Mouse (Mus musculus): ENCODE results near the gene Blcap. TPM values are rescaled to one million over a fixed set of nuclear protein-coding genes. Genes with fewer than 3 reads are reported as not detected.
A peak's percentile ranks its signal among the peaks of the same experiment; 100 is the strongest.
"Not testable (repeated sequence)": the region's sequence is repeated elsewhere in the genome, so short reads cannot be mapped to it uniquely, and the experiment has no call there.

Blcap gene
- 61.5 and 82.8 TPM in 2 replicates for total RNA-seq (2021)
- long read RNA-seq, transcript Blcap-202 (2 exons, 2,056 nt), result major isoform, 72 of 92 reads
- long read RNA-seq, partial matches to known transcripts, result 0 of 92 reads
- long read RNA-seq, other reads (novel, unspliced or antisense), result 17 of 92 reads

DNA sequence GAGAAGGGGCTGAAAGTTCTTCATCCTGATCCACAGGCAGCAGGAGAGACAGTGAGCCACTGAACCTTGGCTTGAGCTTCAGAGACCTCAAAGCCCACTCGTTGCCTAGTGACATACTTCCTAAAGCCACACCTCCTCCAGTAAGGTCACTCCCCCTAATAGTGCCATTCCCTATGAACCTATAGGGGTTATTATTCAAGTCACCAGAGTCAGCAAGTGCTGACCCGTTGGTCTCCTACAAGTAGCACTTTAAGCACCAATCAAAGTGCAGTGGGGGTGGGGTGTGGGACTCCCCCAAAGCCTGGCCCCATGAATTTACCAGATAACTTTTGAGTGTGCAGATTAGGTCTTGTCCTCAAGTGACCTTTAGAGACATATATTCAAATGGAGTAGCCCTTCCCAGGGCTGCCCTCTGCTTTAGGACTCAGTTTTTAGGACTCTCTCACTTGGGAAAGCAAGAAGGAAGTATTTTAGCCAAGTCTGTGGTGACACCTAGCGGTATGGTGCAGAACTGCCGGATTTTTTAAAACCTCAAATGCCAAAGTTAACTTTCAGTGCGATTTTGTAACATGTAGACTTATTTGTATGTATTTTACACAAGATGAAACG lies at the start of gene Blcap:
Blcap (minus strand) TSS at position 51 of the 609 bp plus-strand sequence.
- peak; percentile 34 for DNase-seq

DNA sequence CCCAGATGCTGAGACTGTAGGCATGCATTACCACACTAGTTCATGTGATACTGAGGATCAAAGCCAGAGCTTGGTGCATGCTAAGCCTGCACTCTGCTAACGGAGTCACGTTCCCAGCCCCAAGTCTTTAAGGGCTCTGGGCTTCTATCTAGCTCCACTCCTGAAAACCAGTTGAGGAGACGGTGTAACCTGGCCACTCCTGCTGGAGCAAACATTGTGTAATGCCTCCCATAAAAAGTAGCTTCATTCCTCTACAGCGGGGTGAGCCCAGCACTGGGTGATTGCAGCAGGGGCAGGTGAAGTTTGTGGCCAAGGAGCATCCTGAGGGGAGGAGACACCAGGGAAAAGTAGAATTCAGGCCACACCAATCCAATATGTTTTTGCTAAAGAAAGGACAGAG lies 47.3 kb upstream of the Blcap start:
- DNase-seq, result no peak

DNA sequence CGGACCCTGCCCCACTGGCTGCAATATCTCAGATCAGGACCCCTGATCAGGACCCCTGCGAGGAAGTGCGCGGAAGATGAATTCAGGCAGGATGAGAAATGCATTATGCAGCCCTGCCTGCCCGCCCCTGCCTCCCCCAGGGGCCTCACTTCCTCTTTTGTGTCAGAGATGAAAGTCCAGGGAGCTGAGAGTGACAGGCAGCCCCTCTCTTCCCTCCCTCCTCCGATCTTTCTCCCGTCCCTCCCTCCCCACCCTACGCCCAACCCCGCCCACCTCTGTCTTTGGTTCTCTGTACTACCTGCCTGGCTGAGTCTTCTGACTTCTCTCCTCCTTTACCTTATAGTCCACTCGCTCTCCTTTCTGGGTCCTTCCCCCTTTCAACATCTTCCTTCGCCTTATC lies 42.9 kb upstream of the Blcap start:
- no peak for DNase-seq

DNA sequence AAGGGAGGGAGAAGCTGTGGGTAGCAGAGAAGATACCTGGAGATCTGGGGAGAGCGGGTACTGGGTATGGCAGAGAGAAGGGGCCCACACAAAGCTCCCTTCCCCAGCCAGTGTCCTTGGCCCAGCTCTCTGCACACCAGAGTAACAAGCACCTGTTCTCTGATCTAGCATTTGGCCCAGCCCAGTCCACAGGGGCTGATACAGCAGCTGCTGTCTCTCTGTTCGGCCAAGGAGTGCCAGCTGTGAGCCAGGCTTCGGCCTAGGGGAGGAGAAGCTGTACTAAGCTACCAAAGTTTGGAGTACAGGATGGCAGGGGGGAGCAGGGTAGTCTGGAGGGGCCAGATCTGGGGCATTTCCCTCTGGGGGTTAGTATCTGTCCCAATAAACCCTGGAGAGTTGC lies 40.7 kb upstream of the Blcap start:
- no peak for DNase-seq

DNA sequence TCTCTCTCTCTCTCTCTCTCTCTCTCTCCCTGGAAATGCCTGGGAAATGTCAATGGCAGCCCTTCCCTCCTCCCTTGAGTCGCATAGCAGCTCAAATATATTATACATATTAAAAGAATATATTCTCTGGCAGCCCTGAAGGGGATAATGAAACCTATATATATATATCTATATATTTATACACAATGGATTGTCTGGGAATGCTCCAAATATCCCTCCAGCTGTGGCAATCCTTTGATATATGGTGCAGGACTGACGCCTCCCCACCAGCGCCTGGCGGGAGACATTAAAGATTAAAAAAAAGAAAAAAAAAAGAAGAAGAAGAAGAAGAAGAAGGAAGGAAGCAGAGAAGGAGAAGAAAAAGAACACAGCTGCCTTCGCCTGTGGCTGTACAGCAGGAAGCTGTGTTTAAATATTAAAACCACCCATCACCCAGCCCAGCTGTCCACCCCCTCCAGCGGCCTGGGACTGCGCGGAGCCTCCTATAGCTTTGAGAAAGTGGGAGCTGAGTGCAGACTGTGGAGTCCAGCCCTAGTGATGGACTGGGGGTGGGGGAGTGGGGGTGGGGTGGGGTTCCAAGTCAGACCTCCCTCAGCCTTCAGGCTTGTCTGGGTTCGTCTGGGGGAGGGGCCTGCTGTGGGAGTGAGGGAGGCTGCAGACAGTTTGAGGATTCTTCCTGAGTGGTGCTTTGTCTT lies 36.6 kb upstream of the Blcap start:
- no peak for DNase-seq

DNA sequence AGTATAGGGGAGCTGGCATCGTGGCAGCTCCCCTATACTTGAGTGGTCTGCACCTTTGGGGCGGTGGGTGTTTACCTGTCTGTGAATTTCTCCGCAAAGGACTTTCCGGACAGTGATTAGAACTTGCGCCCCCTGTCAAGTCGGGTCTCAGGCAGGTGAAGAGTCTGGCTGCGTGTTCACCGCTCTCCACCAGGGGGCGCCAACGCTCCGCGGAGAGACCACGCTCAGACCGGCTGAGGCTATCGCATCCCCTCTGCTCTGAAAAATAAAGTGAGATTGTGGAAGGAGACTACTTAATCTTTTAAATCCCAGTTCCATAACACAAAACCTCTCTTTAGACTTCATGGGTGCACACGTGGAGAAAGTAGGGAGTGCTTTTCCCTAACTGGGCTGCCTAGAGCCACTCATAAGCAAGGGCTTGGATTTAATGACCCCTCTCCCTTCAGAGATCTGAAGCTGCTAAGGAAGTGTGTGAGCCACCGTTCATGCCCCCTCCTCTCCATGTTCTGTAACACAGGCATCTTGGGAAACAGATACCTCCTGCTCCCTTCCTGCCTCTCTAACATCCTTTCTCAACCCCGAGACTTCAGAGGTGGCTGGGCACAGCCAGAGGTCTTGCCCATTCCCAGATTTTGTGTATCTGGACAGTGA lies 34.1 kb upstream of the Blcap start:
- DNase-seq, result peak; percentile 82

DNA sequence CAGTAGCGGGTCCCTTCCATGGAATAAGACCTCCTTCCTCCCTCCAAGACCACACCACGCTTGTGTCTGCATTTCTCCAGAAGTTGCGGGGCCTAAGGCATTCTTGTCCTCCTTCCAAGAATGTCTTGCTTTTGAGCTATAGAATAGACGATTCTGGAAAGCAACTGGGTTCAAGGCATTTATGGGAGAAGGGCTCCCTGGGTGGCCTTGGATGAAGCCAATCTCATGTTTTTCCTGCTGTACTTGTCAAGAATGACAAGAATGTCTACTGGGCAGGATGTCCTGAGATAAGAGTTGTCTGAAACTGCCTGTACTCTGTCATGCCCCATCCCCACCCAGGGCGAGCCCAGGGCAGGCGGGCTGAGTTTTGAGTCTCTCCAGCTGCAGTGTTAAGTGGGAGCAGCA lies 30.4 kb upstream of the Blcap start:
- DNase-seq, result no peak

DNA sequence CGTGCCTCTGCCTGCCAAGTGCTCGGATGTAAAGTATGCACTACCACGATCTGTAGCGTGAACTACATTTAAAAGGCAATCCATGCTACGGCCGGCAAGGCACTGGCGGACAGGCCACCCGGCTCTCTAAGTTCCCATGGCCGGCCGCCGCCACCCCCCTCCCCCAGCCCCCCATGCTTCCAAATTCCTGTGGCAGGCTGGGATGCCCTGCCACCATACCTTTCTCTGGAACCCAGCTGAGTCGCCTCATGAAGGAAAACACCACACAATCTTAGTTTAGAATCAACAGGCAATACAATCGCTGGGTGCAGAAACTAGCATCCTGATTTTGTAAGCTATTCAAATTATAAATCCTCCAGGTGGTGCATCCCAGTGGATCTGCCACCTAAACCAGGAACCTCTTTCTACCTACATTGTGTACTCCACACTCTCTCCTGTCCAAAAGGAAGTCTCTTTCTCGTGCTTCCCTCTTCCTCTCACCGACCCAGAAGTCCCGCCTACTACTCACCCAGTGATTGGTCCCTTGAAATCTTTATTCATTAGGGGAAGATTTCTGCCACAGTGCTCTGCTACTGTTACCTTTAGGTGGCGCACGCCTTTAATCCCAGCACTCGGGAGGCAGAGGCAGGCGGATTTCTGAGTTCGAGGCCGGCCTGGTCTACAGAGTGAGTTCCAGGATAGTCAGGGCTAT lies 25.9 kb upstream of the Blcap start:
- DNase-seq, result no peak

DNA sequence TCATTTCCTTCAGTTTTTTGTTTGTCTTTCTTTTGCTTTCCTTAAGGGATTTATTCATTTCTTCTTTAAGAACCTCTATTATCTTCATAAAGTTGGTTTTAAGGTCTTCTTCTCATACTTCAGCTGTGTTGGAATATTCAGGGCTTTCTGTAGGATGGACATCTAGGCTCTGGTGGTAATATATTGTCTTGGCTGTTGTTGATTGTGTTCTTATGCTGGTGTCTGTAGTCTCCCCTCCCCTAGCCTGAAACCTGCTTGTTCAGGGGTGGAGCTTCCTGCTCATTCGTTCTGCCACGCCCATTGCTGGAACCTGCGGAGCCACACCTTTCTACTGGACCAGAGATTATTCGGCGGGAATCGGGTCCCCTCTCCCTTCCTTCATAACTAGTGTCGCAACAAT lies 14.3 kb upstream of the Blcap start:
- DNase-seq, result not testable (repeated sequence)

DNA sequence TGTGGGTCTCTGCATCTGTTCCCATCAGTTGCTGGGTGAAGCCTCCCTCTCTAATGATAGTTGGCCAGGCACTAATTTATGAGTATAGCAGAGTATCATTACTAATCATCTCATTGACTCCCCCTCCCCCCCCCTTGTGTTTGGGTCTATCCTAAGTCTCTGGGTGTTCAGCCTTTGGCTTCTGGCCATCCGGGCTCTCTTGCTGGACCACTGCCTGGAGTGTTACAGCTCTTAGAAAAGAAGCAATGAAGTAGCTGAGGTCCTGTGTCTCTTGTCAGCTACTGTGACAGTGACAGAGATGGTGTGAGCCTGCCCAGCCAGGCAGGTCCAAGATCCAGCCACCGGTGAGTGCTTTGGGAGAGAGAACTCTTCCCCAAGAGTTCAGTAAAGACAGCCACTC lies 1.7 kb upstream of the Blcap start:
- DNase-seq, result no peak

DNA sequence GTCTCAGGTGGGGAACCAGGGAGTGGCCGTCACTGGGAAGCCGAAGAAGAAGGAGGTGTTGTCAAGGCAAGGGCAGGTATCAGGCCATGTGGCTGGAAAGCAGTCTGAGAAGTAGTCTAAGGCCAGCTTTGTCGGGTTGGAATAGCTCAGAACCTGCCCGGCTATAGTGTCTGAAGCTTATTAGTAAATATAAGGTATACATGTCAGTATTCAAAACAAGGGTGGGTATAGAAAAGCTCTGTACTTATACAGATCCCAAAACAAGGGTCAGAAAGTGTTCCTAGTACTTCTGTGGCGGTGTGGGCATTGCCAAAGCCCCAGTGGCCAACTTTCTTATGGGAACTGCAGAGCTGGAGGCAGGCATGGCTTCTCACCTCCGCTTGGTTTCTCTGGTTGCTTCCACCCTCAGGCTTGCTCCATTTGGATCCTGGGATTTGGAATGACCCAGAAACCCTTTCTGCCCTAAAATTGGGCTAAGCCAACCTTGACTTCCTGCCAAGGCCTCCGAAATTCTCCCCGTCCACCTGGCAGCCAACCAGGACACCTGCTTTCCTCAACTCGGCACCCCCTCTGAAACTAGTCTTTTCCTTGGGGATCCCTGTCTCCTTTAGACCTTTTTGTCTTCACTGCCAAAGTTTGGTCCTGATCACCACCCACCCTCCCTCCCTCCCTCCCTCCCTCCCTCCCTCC lies 1.1 kb downstream of the Blcap start:
- DNase-seq, result peak; percentile 51

DNA sequence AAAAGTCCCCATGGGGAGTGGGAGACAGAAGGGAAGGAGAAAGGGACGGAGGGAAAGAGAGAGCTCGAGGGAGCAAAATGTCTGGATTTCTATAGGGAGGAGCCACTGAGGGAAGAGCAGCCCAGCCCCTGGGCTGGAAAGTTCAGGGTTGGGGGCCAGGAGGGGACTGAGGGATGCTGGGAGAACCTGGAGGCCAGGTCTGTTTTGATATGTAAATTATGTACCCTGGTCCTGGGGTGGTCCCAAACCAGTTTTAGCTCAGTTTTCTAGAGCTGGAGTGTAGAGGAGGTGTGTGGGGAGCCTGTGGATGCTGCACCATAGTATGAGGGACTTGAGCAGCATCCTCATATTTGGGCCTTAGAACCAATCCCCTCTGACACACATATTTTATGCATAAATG lies 2.2 kb downstream of the Blcap start:
- no peak for DNase-seq

DNA sequence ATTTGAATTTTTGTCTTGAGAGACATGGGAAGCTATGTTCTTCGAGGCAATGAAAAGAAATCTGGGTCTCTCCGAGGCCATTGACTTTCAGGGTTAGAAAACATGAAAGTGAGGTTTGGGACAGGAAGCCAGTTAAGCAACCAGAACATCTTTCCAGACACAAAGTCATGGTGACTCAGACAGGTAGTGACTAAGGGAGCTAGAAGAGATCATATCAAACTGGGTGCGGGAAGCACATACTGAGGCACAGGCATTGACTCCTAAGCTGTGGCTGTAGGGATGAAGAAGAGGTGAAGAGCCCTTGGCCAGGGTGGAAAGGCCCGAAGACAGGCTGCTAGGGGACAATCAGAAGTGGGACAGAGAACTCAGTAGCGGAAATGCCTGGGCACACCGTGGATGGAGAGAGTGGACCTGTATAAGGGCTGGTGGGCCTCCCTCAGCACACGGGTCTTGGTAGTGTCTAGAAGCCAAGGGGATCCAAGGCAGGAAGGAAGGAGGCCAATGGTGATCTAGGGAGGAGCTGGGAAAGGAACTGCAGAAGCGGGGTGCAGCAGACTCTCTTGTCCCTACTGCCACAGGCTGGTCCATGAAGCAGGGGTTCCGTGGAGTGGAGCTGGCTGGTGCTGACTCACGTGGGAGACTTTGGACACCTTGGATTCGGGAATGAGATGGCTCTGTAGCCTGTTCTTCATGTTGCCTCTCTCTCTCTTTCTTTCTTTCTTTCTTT lies 3.7 kb downstream of the Blcap start:
- DNase-seq, result no peak

DNA sequence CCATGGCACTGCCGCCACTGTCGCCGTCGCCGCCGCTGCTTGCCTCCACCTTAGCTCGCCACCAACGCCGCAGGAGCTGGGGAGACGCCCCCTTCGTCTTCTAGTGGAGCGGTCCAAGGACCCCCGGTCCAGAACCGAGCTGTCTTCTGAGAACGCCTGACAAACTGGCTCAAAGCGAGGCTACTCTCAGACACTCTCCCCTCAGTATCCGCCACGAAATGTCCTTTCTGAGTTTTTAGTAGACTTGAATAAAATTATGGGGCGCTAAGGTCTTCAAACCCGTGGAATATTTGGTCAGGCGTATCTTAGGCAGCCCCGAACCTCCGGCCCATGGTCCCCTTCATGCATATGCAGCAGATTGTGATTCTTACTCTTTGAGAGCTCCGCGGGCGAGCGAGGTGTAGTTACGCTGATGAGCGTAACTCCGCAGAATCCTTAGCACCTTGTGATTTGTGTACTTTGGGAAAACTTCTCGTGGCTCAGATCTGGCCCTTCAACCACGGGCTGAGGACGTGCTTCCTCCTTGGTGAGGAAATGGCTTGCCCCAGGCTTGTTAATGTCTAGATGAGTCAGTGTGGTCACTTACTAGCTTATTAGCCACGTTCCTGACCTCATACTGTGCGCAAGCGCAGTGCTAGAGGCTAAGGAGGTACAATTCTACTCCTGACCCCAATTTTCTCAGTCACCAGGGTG lies 4.7 kb downstream of the Blcap start:
- peak; percentile 79 for DNase-seq

DNA sequence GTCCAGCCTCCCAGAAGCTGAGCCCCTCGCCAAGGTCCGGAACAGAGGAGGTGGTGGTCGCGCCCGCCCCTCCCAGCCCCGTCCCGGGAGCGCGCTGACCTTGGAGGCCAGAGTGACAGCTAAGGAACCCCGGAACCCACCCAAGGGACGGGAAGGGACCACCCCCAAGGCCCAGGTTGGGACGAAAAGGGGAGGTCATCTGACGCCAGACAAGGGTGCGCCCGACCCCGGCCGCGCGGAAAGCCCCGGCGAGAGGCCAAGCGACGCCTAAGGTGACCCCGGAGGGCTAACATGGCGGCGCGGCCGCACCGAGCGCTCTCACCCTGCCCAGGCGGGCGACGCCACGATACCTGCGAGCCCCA lies 5.2 kb downstream of the Blcap start:
- DNase-seq, result no peak

DNA sequence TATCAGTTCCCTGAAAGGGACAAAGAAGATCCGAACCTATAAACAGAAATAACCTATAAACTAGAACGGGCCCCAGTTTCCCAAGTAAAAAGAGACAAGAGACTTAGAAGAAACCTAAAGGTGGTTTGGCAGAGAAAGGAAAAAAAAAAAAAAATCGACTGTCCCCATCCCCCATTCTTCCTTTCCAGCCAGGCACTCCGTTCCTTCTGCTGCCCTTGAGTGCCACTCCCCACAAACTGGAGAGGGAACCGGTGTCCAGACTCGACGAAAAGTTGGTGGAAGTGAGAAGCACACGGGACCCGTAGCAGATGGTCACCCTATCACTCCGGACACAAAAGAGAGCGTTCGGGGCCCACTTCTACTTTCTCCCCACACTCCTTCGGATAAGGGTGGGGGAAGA lies 5.6 kb downstream of the Blcap start:
- DNase-seq, result no peak

DNA sequence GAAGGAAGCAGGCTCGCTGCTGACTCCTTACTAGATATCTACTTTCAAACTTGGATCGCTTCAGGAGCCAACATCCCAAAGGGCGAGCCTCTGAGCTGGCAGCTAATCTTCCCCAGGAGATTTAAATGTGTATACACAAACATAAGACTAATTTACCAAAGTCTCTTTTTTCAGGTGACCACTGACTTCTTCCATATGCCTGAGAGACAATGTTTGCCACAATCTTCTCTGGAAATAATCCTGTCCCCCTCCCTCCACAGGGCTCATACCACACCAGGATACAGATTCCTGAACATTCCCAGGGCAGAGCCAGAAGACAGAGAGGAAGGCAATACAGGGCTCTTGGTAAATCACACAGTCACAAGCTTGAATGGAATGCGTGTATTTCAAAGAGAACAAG lies 6.4 kb downstream of the Blcap start:
- no peak for DNase-seq

DNA sequence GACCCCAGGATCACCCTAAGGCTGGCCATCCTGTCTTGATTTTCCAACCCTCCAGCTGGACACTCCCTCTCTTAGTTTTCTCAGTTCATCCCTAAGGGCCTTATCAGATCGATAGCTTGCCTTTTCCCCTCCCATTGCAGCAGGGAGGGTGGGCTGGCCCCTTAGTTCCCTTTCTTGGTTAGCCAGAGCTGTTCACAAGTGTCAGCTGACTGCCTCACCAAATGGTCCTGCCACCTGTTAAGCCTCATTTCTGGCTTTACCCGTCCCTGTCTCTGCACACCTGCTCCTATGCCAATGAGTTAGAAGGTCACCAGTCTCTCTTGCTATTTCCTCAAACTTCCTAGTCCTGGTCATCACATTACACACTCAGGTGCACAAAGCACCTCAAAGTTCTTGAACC lies 8.0 kb downstream of the Blcap start:
- DNase-seq, result no peak

DNA sequence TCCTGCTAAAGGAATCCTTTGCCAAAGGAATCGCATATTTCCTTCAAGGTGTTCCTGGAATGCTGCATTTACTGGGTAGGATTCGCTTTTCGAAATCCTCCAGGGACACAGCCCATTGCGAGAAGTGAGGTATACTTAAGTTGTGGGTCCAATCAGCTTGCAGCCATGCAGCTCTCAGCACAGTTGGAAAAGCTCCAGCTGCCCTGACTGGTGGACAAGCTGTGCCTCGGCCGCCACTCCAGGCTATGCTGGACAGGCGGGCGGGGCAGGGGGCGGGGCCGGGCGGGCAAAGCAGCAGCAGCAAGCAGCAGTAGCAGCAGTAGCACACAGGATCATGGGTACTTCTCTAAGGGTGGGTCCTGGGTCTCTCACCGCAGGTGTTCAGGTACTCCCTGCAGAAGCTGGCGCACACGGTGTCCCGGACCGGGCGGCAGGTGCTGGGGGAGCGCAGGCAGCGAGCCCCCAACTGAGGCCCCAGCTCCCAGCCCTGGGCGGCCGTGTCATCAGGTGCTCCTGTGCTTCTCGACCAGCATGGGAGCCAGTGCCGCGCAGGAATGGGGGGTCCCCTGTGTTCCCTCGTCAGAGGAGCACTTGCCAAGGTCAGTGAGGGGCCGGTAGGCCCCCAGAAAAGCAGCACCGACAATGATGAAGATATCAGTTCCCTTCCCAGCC lies 9.8 kb downstream of the Blcap start:
- peak; percentile 86 for DNase-seq

DNA sequence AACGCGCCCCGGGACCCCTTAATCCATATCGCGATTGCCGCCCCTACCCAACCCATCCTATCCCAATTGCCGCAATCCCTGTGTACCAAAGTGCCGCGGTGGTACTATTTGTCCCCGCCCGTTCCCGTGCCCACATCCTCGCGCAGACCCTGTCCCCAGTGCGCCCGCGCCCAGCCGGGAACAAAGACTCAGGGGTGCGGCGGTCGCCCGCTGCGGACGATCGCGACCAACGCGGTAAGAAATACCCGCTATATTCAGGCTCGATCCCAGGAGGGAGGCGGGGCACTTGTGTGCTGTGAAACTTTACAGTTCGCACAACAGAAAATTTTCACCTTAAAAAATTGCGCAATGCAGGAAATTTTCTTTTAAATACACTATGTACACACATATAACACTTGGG lies 10.8 kb downstream of the Blcap start:
- no peak for DNase-seq

DNA sequence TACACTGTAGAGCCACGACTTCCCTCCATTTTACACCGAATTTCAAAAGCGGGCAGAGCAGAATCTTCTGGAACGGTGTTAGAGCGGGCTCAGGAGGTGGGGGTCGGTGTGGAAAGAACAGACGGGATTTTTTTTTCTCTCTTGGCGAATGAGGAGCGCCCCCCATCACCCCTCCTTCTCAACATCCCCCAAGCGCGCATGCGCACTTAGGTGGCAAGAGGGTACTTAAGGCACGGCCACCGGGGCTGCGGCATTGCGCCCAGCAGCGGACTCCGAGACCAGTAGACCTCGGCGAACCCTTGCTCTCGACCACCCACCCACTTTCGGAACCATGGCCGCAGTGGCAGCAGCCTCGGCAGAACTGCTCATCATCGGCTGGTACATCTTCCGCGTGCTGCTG lies 11.2 kb downstream of the Blcap start, which contains the start of gene Nnat:
Nnat (plus strand) TSS at position 221 of the 400 bp plus-strand sequence.
- peak; percentile 26 for DNase-seq

Measured in adrenal gland, postnatal 25 days (tissue).